Mouse (Mus musculus): ENCODE data around the gene Mmp14.

GRCm38 (mm10) chr14:54432837-54433830, 1.7 kb downstream of the Mmp14 start:
- TF ChIP-seq GATA1 (IDR thresholded peaks at IDR 0.05; ENCODE audit: borderline replicate concordance, low read length), result no peak
- TF ChIP-seq FLI1 (IDR thresholded peaks at IDR 0.05; ENCODE audit: low read length), result no peak
